Mouse (Mus musculus): ENCODE measurements around the gene Fan1. TPM values are rescaled to one million over a fixed set of nuclear protein-coding genes. Genes with fewer than 3 reads are reported as not detected.

Fan1 gene
- 1.5 and 1.6 TPM in 2 replicates for polyA plus RNA-seq (2012; ENCODE audit: low replicate concordance)

DNA sequence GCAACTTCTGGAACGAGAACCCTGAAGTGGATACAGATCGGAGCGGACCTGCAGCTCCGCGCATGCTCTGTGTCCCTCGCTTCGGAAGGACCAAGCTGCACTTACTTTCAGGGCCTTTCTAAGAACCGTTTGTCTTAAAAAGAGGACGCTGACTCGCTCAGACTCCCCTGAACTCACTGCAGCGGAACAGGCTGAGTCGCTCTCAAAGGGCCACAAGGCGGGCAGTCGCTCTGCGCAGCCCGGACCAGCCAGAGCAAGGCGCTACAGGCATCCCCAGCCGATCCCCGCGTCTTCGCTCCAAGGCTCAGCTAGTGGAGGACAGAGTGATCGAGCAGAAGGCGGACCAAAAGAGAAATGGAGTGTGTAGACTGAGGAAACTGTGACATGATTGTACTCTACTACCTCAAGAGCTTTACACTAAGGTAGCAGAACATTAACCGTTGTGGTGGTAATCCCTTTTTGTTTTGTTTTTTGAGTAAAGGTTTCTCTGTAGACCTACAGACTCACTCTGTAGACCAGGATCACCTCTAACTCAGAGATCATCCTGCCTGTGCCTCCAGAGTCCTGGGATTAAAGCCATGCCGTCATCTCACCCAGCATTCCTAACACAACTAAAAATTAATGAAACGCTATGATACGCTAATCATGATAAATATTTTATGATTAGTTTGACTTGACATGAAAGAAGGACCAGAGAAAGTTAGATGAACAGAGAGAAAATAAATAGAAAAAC lies at the start of gene Fan1:
TSS of gene Fan1 (minus strand) at position 266 of the 733 bp plus-strand sequence.

GRCm38 (mm10) chr7:64392122-64392818 lies 18.4 kb upstream of the Fan1 start, which contains the start of the genes Mphosph10 and Mcee:
Mphosph10 (minus strand) TSS chr7:64392268.
Mcee (plus strand) TSS chr7:64392607.

Other genes with a start within 250 kb of the Fan1 start
- 0.30 and 1.6 TPM in 2 replicates for gene Trpm1, start 220.3 kb downstream of the Fan1 start, polyA plus RNA-seq (2012; ENCODE audit: low replicate concordance)
- 2.0 and 3.2 TPM in 2 replicates for gene Mtmr10, start 86.4 kb downstream of the Fan1 start, polyA plus RNA-seq (2012; ENCODE audit: low replicate concordance)
- 1.3 and 5.0 TPM in 2 replicates for gene Mphosph10, start 18.2 kb upstream of the Fan1 start, polyA plus RNA-seq (2012; ENCODE audit: low replicate concordance)
- 1.1 and 4.0 TPM in 2 replicates for gene Mcee, start 18.5 kb upstream of the Fan1 start, polyA plus RNA-seq (2012; ENCODE audit: low replicate concordance)
- gene Apba2, start 127.6 kb upstream of the Fan1 start, polyA plus RNA-seq (2012; ENCODE audit: low replicate concordance) = not detected in 2 replicates